Mouse (Mus musculus) embryo, embryonic 10 days (tissue): ENCODE measurements at regions not wholly inside any gene's neighbourhood (a gene's known extent, or its start where the extent isn't known, plus 50 kb on each side); places are given as distances from the start of the nearest gene placed in this dataset.

ENCODE experiments used
- DNase-seq: peaks from one replicate; pipeline ENCODE4 v3.0.0-alpha.2; 2015; ENCODE audit warnings: low spot score

DNA sequence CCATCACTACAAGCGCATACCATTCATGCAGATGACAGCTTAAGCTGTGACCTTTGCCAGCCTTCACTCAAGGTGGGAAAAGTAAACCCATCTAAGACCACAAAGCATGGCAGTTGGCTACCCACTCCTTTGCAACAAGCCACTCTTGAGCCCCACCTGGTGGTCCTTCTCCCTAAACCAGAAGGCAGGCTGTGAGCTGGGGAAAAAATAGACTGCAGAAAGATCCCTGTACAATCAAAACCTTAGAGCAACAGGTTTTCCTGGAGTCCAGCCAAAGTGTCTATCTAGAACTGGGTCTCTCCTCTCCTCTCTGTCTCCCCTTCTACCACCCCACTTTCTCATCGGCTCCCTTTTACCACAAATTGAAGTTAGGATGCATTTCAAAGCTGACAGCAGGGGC, 407.2 kb downstream of the Pdcd6ip start:
- peak; percentile 58 for DNase-seq

DNA sequence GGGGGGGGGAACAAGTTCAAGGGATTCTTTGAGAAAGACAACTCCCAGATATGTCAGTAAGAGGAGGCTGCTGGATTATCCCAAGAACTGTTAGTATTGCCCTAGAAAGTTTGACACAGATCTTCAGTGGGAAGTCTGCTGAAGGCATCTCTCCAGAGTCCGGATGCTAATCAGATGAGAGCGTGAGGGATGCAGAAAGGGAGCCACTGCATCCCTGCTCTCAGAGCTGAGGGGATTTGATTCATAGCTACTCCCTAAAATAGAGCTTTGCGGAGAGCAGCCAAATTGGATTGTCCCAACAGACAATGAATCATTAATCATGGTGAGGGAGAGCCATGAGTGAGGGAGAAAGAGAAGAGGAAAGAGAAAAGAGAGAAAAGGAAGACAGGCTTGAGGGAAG, 408.2 kb downstream of the Pdcd6ip start:
- peak; percentile 10 for DNase-seq

DNA sequence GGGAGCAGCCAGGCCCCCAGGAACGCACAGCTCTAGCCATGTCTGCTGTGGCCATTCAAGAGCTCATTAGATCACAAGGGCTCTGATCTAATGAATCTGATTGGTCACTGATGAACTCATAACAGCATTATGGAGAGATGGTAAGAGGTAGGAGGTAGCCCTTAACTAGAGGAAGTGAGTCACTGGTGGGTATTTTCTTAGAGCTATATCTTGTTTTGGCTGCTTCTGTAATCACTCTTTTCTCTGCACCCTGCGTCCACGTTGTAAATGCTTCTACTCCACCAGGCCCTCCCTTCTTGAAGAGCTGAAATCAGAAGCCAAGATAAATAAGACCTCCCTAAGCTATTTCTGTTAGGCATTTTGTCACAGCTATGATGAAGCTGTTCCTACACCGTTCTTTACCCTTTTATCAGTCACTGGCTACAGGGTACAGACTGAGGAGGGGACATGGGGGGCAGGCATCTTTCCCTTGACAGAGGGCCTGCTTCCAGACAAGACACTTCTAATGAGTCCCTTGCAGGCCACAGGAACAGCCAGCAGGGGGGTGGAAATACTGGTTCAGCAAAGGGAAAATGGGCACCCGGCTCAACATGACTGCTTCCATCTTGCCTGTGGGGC, 412.1 kb downstream of the Pdcd6ip start:
- DNase-seq = no peak

DNA sequence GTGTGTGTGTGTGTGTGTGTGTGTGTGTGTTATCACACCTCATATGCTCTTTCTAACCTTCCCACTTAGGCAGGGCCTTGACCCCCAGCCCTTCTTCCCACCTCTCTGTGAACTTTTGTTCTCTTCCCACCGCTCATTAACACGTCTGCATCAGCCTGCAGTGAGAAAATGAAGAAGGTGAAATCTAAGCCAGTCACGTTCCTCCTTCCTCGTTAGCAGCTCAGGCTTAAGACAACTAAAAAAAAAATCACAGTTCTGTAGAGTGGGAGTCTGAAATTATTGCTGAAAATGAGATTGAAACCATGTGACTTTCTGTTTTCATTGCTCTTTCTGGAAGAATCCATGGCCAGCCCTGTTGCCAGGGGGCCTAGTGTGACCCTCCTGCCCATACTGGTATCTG, 420.7 kb downstream of the Pdcd6ip start:
- no peak for DNase-seq

DNA sequence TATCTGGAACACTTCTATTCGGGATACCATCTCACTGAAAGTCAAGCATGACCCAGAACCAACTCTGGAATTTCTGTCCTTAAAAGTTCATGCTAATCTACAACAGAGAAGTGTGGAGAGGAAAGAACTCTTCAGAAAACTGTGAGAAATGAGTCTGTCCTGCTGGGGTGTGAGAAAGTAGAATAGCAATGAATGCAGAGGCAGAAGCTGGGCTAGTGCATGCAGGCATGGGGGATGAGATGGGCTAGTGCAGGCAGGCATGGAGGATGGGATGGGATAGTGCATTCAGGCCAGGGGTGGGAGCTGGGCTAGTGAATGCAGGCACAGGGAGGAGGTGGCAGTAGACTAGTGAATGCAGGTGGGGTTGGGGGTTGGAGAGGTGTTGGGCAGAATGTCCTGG, 424.8 kb downstream of the Pdcd6ip start:
- no peak for DNase-seq

DNA sequence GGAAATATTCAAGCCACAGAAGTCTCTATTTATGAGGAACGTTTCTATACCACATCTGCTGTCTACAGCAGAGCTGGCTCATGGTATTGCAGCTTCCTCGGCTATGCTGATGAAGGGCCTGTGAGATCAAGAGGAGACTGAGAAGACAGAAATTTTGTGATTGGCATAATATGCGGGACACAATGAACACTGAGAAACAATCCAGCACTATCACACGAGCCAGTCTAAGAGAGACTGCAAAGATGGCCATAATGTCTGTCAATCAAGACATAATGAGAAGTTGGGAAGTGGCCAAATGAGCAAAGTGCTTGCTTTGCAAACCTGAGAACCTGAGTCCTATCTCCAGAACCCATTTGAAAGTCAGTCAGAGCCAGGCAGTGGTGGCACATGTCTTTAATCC, 437.5 kb downstream of the Pdcd6ip start:
- DNase-seq = no peak

DNA sequence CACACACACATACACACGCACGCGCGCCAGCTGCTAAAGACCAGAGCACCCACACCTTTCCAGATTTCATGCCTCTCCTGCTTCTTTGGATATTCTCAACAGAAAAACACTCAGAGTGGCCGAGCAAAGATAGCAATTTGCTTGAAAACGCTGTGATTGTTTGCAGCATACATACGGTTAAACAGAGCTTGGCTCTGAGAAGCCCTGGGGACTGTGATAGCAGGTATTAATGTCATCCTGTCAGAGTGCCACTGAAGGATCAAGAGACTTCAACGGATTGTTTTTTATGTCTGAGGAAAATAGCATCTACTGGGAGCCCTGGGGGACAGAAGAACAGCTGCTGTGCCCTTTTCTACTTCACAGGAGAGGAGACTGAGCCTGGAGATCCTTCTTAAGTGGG, 440.4 kb downstream of the Pdcd6ip start:
- DNase-seq = no peak

DNA sequence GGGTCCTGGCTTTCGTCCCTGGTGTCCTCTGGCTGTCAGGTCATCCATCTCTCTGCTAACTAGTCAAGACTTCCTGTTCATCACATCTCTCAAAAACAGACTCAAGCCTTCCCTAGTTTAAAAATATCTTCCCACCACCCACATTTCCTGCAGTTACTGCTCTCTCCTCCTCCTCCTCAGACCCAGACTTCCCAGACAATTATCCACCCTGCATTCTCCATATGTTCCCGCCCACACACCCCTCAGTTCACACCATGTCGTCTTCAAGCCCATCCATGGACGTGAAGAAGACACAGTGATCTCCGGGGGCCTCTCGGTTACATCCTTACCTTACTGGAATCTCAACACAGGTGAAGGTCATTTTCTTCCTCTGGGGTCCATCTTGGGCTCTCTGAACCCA, 444.4 kb downstream of the Pdcd6ip start:
- DNase-seq = no peak

DNA sequence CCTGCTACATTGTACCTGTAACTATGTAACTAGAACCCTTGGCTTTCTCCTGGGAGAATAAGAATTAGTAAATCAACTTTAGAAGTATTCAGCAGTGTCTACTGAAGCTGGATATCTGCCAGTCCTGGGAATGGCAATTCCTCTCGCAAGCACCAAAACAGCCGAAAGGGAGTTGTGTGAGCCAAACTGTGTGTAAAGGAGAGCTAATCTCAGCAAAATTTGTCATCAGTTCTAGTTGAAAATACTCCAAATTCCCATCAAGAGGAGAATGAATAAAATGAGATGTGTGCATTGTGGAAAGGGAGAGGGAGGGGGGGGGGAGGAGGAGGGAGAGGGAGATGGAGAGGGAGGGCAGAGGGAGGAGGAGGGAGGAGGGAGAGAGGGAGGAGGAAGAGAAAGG, 447.8 kb downstream of the Pdcd6ip start:
- no peak for DNase-seq

DNA sequence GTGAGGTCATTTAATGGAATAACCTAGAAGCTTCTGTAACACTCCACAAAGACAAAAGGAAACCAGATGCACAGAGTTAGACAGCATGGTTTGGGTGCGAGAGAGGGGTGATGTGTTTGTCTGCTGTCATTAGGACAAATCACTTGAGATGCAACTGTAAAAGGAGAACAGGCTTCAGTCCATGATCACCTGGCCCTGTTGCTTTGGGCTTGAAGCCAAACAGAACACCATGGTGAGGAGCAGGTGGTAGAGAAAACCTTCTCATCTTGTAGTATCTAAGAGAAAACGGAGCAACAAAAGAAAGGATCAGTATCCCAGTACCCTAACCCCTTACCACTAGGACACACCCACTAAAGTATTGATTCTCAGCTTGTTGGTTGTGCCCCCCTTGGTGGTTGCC, 449.5 kb downstream of the Pdcd6ip start:
- no peak for DNase-seq

DNA sequence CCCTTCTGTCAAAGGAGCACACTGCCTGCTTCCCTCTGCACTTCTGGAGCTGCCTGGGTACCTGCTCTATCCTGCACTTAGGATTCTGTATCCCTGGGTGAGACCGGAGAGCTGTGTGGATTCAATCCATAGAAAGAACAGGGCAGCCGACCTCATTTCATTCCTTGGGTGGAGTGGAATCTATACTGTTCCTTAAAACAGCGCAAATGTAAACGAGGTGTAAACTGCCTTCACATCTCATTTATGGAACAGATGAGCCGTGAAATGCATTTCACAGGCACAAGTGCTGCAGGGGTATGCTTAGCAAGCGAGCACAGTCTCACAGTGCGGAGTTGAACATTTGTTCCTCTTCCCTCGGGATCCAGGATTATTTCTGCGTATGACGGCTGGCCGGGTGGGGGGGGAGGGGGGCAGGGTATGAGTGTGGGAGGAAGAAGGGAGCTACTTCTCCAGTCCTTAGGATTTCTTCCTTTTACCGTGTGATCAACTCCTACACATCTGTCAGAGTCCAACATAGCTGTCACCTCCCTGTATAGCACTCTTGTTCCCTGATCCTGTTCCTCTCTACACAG, 459.3 kb downstream of the Pdcd6ip start:
- DNase-seq = peak; percentile 14

DNA sequence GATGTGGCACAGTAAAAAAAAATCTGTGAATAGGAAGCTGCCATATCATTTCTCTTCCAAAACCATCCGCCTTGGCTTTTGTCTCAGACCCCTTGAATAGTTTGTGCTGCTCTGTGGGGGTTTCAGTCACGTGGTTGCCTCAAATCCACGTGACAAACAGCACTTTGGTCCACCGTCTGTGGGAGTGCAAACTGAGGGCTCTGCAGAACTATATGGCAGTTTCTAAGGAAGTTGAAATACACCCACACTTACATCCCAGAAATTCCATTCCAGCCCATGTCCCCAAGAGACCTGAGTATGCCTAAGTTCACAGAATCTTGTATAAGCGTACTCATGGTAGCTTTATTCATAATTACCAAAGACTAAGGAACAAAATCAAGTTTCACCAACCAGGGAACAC, 460.1 kb downstream of the Pdcd6ip start:
- DNase-seq = no peak

DNA sequence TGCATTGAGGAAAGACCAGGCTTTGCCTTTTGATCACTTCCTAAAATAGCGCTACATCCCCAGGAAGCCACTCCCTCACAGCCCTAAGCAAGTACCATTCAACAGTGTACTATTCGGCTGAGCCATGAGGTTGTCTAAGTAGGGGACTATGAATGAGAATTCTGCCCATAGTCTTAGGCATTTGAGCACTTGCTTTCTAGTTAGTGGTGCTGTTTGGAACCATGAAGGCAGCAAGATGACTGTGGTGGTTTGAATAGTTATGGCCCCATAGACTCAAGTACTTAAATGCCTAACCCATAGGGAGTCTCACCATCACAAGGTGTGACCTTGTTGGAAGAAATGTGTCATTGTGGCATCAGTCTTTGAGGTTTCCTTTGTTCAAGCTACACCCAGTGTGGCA, 464.2 kb downstream of the Pdcd6ip start:
- no peak for DNase-seq

DNA sequence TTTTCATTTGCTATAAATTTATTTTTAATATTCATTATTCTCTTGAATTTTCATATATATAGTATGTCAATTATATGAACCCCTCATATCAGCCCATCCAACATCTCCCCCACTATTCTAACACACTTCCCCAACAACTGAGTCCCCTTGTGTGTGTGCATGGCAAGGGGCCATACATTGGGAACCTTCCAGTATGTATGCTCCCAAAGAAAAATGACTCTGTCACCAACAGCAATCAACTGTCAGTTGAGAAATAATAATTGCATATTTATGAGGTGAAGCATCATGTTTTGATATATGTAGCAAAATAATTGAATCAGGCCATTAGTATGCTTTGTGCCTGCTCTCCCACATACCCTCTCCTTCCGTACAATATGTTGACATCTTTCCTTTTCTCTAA, 474.7 kb downstream of the Pdcd6ip start:
- no peak for DNase-seq

DNA sequence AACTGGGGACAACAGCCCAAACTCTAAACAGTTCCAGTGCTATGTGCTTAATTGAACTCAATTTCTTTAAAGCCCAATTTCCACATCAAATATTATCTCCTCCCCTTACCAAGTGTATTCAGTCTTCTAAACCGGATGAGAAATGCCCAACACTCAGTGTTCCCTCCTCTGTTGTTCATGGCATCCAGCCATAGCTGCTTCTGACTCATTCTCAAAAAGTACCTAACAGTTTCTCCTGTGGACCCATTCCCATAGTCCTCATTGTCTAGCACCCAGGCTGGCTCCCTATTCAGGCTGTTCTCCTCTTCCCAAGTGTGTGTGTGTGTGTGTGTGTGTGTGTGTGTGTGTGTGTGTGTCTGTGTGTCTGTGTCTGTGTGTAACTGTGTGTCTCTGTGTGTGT, 478.7 kb downstream of the Pdcd6ip start:
- no peak for DNase-seq

DNA sequence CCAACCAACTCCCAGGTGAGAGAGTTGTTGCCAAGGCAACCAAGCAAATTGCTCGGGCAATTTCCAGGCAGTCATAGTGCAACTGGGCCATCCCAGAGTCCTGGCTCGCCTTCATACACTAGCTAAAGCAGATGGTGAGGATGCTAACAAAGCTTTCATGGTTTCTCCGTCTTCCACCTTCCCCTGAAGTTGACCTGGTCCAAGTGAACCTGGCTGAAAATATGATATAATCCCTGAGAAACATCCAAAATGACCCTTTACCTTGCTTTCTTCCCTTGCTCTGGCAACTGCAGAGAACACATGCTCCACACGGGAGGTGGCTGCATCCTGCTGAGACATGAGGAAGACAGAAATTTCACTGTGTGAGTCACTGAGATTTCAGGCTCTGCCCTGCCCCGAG, 494.1 kb downstream of the Pdcd6ip start:
- DNase-seq = no peak

DNA sequence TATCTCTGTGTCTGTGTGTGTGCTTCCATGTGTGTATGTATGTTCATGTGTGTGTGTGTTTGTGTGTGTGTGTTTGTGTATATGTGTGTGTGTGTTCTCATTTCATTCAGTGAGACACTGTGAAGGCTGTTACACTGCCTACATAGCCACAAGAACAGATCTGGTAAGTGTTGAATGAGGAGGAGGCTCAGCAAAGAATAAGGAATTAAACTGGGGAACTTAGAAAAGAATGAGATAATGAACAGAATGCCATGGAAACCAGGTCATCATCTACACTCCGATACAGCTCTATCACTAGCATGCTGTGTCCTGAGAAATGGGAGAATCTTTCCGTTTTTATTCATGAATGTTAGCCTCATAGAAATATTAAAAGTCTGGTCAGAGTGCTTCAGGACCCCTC, 495.7 kb downstream of the Pdcd6ip start:
- no peak for DNase-seq

DNA sequence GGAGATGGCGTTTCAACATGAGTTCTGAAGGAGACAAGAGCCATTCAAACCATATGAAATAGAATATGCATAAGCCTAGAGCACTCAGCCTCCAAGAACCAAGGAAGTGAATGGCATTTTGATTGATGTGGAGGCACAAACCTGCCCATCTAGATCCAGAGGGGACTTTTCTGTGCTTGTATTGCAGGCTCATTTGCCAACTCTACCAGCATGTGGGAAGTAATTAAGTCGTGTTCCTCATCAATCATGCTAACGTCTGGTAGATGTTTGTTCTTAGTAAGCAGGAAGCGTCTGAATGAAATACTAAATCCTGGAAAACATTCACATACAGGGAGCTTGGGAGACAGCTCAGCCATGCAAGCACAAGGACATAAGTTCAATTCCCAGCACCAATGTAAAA, 499.9 kb downstream of the Pdcd6ip start:
- DNase-seq = no peak

DNA sequence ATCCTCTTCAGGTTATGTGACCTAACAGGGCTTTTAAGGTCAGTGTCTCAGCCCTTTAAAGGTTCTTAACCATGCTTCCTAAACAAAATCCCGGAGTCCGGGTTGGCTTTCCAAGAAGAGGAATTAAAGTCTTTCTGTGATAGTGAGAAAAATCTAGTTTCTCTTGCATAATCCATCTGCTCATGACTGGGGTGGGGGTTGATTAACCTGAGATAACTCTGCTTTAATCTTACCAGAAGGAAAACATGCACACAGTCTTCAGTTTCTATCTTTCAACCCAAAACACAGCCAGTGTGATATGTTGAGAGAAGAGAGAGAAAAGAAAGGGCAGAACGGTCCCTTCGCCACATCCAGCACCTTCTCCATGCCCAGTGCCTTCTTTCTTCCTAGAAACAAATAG, 508.8 kb downstream of the Pdcd6ip start:
- DNase-seq = no peak

DNA sequence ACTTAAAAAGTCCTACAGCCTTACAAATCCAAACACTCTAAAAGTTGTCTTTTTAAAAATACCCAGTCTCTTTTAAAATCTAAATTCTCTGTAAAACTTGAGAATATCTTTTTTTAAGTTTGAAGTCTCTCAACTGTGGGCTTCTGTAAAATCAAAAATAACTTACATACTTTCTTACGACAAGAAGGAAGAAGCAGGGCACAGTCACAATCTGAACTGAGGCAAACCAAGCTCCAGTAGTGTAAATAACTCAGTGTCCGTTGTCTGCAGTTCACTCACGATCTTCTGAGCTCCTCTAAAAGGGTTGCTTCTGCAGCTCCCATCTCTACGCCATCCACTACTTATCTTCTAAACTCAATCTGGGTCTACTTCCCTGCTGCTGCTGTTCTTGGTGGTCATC, 512.5 kb downstream of the Pdcd6ip start:
- no peak for DNase-seq

DNA sequence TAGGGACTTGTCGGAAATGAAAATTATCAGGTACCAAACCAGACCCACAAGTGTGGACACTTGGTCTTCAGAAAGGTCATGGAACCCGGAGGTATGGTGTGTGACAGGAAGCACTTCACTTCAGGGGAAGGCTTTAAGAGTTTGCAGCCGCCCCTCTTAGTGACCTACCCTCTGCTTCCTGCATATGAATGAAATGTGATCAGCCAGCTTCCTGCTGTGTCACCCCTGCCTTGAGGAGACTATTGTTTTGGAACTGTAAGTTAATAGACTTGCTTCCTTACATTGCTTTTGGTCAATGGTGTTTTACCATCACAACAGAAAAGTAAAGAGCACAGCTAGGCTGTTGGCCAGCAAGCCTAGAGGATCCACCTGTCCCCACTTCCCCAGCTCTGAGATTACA, 515.3 kb downstream of the Pdcd6ip start:
- no peak for DNase-seq

DNA sequence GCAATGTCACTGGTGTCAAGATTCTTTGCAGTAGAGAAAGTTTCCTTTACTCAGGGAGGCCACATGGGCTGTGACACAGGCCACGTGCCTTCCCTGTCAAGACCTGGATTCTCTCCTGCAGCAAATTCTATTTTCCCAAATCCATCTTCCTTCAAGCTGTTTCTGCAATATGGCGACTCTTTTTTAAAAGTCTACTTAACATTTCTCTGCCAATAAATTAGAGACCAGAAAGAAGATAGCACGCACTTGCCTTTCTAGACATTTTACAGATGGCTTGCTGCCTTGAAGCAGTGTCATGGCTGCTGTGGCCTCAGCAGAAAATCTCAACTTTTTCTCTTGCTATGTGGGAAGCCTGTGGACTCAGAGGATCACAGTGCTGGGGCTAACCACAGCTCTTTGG, 516.9 kb downstream of the Pdcd6ip start:
- DNase-seq = no peak

DNA sequence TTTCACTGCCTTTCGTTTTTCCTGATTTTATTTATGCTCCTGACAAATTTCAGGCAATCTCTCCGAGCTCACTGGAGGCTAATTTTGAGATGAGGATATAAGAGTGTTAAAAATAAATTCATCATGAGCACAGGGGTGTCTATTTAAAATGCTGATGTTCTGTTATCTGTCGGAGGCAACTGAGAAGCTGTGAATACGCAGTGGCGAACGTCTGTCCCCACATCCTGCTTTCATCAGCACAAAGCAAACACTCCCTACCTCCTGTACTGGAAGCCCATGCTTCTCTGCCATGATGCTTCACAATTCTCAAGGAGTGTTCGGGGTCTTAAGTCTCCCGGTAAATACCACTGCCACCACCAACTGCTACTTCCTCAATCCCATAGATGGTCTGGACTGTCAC, 526.9 kb downstream of the Pdcd6ip start:
- no peak for DNase-seq

DNA sequence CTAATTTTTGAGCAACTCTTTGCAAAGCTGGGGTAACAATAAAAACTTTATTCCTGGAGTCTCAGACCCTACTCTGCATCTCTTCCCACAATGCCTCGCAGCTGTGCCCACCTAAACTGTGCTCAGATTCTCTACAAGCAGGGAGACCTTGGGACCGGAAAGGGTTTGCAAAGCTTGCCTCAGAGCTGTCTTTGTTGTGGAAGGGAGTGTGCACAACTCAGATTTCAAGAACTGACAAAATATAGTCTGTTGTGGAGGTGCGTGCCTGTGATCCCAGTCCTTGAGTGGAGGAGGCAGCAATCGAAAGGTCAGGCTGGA, 530.2 kb downstream of the Pdcd6ip start:
- DNase-seq = no peak
